23 mouse cellular contexts compared by ENCODE assay signal in genomic region chr13:81646348-81646747, GRCm38 (mm10). TPM values are rescaled to one million over a fixed set of nuclear protein-coding genes. Genes with fewer than 3 reads are reported as not detected.
A peak's percentile ranks its signal among the peaks of the same experiment; 100 is the strongest.
DNase-seq lines count a peak whose midpoint lies in the region; ATAC-seq and TF ChIP-seq lines count a peak whose summit lies in the region.
"Had no signal": no experiment of that assay in that cellular context is flagged by ENCODE, and none has a peak within 500 bp of the region (broad histone marks: within the 10 kb centered on the region; RNA-seq: fewer than 3 reads in every experiment).

No protein-coding gene starts in this region.

- H3K36me3 ChIP-seq in liver, embryonic 11.5 days (ENCODE audit: control insufficient read depth, insufficient read depth, low read length): no peaks in the 10 kb centered on the region
- no peaks in the 10 kb centered on the region for H3K36me3 ChIP-seq in liver, embryonic 13.5 days
- no peaks in the 10 kb centered on the region for H3K36me3 ChIP-seq in liver, postnatal 0 days (replicated peaks; ENCODE audit: insufficient read depth, low read length)
- no peaks in the 10 kb centered on the region for H3K36me3 ChIP-seq in midbrain, embryonic 16.5 days (ENCODE audit: control insufficient read depth, insufficient read depth, low read length)
- H3K36me3 ChIP-seq in limb, embryonic 10.5 days: no peaks in the 10 kb centered on the region
- H3K36me3 ChIP-seq: embryonic facial prominence, embryonic 15.5 days; forebrain, embryonic 15.5 days; heart, embryonic 10.5 days; hindbrain, embryonic 10.5 days had no signal

- no peaks in the 10 kb centered on the region for H3K9me3 ChIP-seq in liver, embryonic 11.5 days (ENCODE audit: control insufficient read depth, low read length)
- no peaks in the 10 kb centered on the region for H3K9me3 ChIP-seq in liver, embryonic 13.5 days (replicated peaks)
- H3K9me3 ChIP-seq in liver, postnatal 0 days (ENCODE audit: low read length): no peaks in the 10 kb centered on the region
- no peaks in the 10 kb centered on the region for H3K9me3 ChIP-seq in midbrain, embryonic 16.5 days (replicated peaks; ENCODE audit: control insufficient read depth, low read length, poor library complexity, severe bottlenecking)
- no peaks in the 10 kb centered on the region for H3K9me3 ChIP-seq in limb, embryonic 10.5 days (replicated peaks)
- H3K9me3 ChIP-seq: embryonic facial prominence, embryonic 15.5 days; forebrain, embryonic 15.5 days; heart, embryonic 10.5 days; hindbrain, embryonic 10.5 days had no signal

- peaks cover 11% of the 10 kb centered on the region for H3K4me1 ChIP-seq in liver, embryonic 11.5 days (replicated peaks; ENCODE audit: control insufficient read depth, insufficient read depth, low read length)
- peaks cover 72% of the 10 kb centered on the region for H3K4me1 ChIP-seq in liver, embryonic 13.5 days (replicated peaks)
- H3K4me1 ChIP-seq in liver, postnatal 0 days (ENCODE audit: insufficient read depth): peaks cover 10% of the 10 kb centered on the region
- 0 out of 2 replicates have a peak, but pooled peaks cover 2% of the 10 kb centered on the region for H3K4me1 ChIP-seq in midbrain, embryonic 16.5 days (ENCODE audit: control insufficient read depth, insufficient read depth, low read length)
- H3K4me1 ChIP-seq in limb, embryonic 10.5 days: peaks cover 3% of the 10 kb centered on the region

- WGBS in liver, embryonic 11.5 days: 55% methylated on average over 6 of the region's 6 CpGs
- WGBS in liver, embryonic 13.5 days (ENCODE audit: insufficient replicate concordance): 22% methylated on average over 6 of the region's 6 CpGs
- 48% methylated on average over 6 of the region's 6 CpGs for WGBS in liver, postnatal 0 days (ENCODE audit: insufficient replicate concordance)
- WGBS in midbrain, embryonic 16.5 days: 89% methylated on average over 6 of the region's 6 CpGs
- WGBS in limb, embryonic 10.5 days: 90% methylated on average over 6 of the region's 6 CpGs

- no peak for TF ChIP-seq CTCF in liver, postnatal 0 days (IDR thresholded peaks at IDR 0.05; ENCODE audit: low read depth)

- peak; percentile 52 for ATAC-seq in liver, embryonic 11.5 days (replicated peaks; ENCODE audit: low FRiP score)
- ATAC-seq in liver, embryonic 13.5 days (ENCODE audit: low read depth): peak; percentile 30; the same call in 1 of the 2 replicates
- peak; percentile 38 for ATAC-seq in liver, postnatal 0 days
- ATAC-seq in midbrain, embryonic 16.5 days: no peak
- ATAC-seq: activated CD4-positive, CD25-positive, alpha-beta regulatory T cell, adult 4 months; CD4-positive, CD25-positive, alpha-beta regulatory T cell, adult 4 months; forebrain, embryonic 15.5 days; Patski had no signal

- peak; percentile 94 for TF ChIP-seq EP300 in liver, postnatal 0 days (IDR thresholded peaks at IDR 0.05; ENCODE audit: low read depth)

- H3K4me2 ChIP-seq in liver, embryonic 11.5 days: peak overlapping the region; percentile 26; the same call in 1 of the 2 replicates
- H3K4me2 ChIP-seq in liver, embryonic 13.5 days: peak overlapping the region; percentile 32; the same call in 1 of the 2 replicates
- no peak overlapping the region for H3K4me2 ChIP-seq in liver, postnatal 0 days (ENCODE audit: low read depth, low read length)
- no peak overlapping the region for H3K4me2 ChIP-seq in midbrain, embryonic 16.5 days (ENCODE audit: low read length)
- H3K4me2 ChIP-seq: embryonic facial prominence, embryonic 15.5 days; forebrain, embryonic 15.5 days; hindbrain, embryonic 14.5 days had no signal

- H3K9ac ChIP-seq in liver, embryonic 11.5 days (ENCODE audit: low read depth, low read length): no peak overlapping the region
- no peak overlapping the region for H3K9ac ChIP-seq in liver, embryonic 13.5 days
- H3K9ac ChIP-seq in liver, postnatal 0 days (replicated peaks): no peak overlapping the region
- H3K9ac ChIP-seq in midbrain, embryonic 16.5 days (ENCODE audit: low read depth, low read length): no peak overlapping the region
- H3K9ac ChIP-seq: embryonic facial prominence, embryonic 15.5 days; forebrain, embryonic 15.5 days; hindbrain, embryonic 14.5 days had no signal

- H3K27me3 ChIP-seq in liver, embryonic 11.5 days (replicated peaks; ENCODE audit: control insufficient read depth, insufficient read depth, low read length): no peaks in the 10 kb centered on the region
- H3K27me3 ChIP-seq in liver, embryonic 13.5 days: no peaks in the 10 kb centered on the region
- H3K27me3 ChIP-seq in liver, postnatal 0 days (ENCODE audit: insufficient read depth, low read length): no peaks in the 10 kb centered on the region
- H3K27me3 ChIP-seq in midbrain, embryonic 16.5 days (ENCODE audit: control insufficient read depth, insufficient read depth, low read depth, low read length): no peaks in the 10 kb centered on the region
- no peaks in the 10 kb centered on the region for H3K27me3 ChIP-seq in limb, embryonic 10.5 days (ENCODE audit: low read depth, poor library complexity, severe bottlenecking)
- H3K27me3 ChIP-seq: embryonic facial prominence, embryonic 15.5 days; forebrain, embryonic 15.5 days had no signal

- H3K4me3 ChIP-seq in liver, embryonic 11.5 days (ENCODE audit: low read depth, low read length): no peak overlapping the region
- H3K4me3 ChIP-seq in liver, embryonic 13.5 days (replicated peaks): no peak overlapping the region
- no peak overlapping the region for H3K4me3 ChIP-seq in liver, postnatal 0 days (ENCODE audit: low read depth, low read length)
- no peak overlapping the region for H3K4me3 ChIP-seq in midbrain, embryonic 16.5 days (ENCODE audit: low read depth, low read length)
- H3K4me3 ChIP-seq in limb, embryonic 10.5 days: no peak overlapping the region
- H3K4me3 ChIP-seq: embryonic facial prominence, embryonic 15.5 days; forebrain, embryonic 15.5 days; heart, embryonic 10.5 days; hindbrain, embryonic 10.5 days had no signal

- no peak for DNase-seq in liver, embryonic 11.5 days (ENCODE audit: low spot score)
- DNase-seq in liver: no peak
- DNase-seq in liver, embryonic 13.5 days: no peak
- DNase-seq in liver, postnatal 0 days: no peak
- DNase-seq in thymus, postnatal 0 days (ENCODE audit: low spot score): no peak
- no peak for DNase-seq in limb, embryonic 10.5 days (ENCODE audit: low spot score)
- DNase-seq: adrenal gland, postnatal 14 days; B cell, adult 2 months; cerebellum, adult 2 months; cerebellum, postnatal 14 days; embryo, embryonic 11 days; gastrocnemius, postnatal 36 days; heart, adult 11 months; heart, postnatal 14 days had no signal

- H3K27ac ChIP-seq in liver, embryonic 11.5 days (ENCODE audit: low read depth, low read length): peak overlapping the region; percentile 54
- peak overlapping the region; percentile 81 for H3K27ac ChIP-seq in liver, embryonic 13.5 days
- peak overlapping the region; percentile 25; the same call in 1 of the 2 replicates for H3K27ac ChIP-seq in liver, postnatal 0 days (ENCODE audit: low read depth)
- no peak overlapping the region for H3K27ac ChIP-seq in midbrain, embryonic 16.5 days (ENCODE audit: low read length)
- no peak overlapping the region for H3K27ac ChIP-seq in limb, embryonic 10.5 days
- H3K27ac ChIP-seq: embryonic facial prominence, embryonic 15.5 days; forebrain, embryonic 15.5 days; heart, embryonic 10.5 days; hindbrain, embryonic 10.5 days; hindbrain, embryonic 14.5 days had no signal

RNA-seq across cellular contexts. Expression of gene Lysmd3, which starts 11.1 kb away (rescaled TPM):
- 22.4 and 29.3 TPM in 2 replicates for polyA plus RNA-seq in liver, embryonic 11.5 days (2014; fragmentation: Nextera tagmentation; extraction: Ambion mirVana)
- polyA plus RNA-seq in liver, embryonic 13.5 days (2015; fragmentation: Nextera tagmentation; extraction: Ambion mirVana): 14.5 and 21.0 TPM in 2 replicates
- 10.2 and 11.8 TPM in 2 replicates for polyA plus RNA-seq in liver, postnatal 0 days (2015; fragmentation: Nextera tagmentation; extraction: Ambion mirVana)
- polyA plus RNA-seq in thymus, postnatal 0 days (2015; fragmentation: Nextera tagmentation; extraction: Ambion mirVana): 18.9 and 20.9 TPM in 2 replicates
- 16.0 and 20.1 TPM in 2 replicates for polyA plus RNA-seq in midbrain, embryonic 16.5 days (2015; fragmentation: Nextera tagmentation; extraction: Ambion mirVana)
- 16.5 and 22.8 TPM in 2 replicates for polyA plus RNA-seq in limb, embryonic 10.5 days (2016; fragmentation: Nextera tagmentation; extraction: Ambion mirVana)

RNA-seq across cellular contexts. Expression of gene Adgrv1, which starts 13.4 kb away (rescaled TPM):
- 0.40 and 0.58 TPM in 2 replicates for polyA plus RNA-seq in liver, embryonic 11.5 days (2014; fragmentation: Nextera tagmentation; extraction: Ambion mirVana)
- 0.13 and 0.16 TPM in 2 replicates for polyA plus RNA-seq in liver, embryonic 13.5 days (2015; fragmentation: Nextera tagmentation; extraction: Ambion mirVana)
- polyA plus RNA-seq in liver, postnatal 0 days (2015; fragmentation: Nextera tagmentation; extraction: Ambion mirVana): 0.87 and 1.4 TPM in 2 replicates
- polyA plus RNA-seq in thymus, postnatal 0 days (2015; fragmentation: Nextera tagmentation; extraction: Ambion mirVana): 0.55 and 0.57 TPM in 2 replicates
- 6.6 and 13.0 TPM in 2 replicates for polyA plus RNA-seq in midbrain, embryonic 16.5 days (2015; fragmentation: Nextera tagmentation; extraction: Ambion mirVana)
- polyA plus RNA-seq in limb, embryonic 10.5 days (2016; fragmentation: Nextera tagmentation; extraction: Ambion mirVana): 1.2 and 1.5 TPM in 2 replicates
- polyA plus RNA-seq: CD4-positive, CD25-positive, alpha-beta regulatory T cell, adult 4 months had no signal

Comparison
In these comparisons a context has a peak if more than half of its experiments do, and no peak if none do; other contexts are left out.
1. H3K4me2 ChIP-seq: peak in liver, embryonic 11.5 days (single experiment) and liver, embryonic 13.5 days (single experiment); none in liver, postnatal 0 days (single experiment) and midbrain, embryonic 16.5 days (single experiment).
2. H3K27ac ChIP-seq: peak in liver, embryonic 11.5 days (single experiment), liver, embryonic 13.5 days (single experiment) and liver, postnatal 0 days (single experiment); none in midbrain, embryonic 16.5 days (single experiment) and limb, embryonic 10.5 days (single experiment).